Mouse (Mus musculus) splenic B cell, adult 2 months (primary cell): Measurements from ENCODE around the gene Rgs9bp.
"Not testable (repeated sequence)": the region's sequence is repeated elsewhere in the genome, so short reads cannot be mapped to it uniquely, and the experiment has no call there.

Experiments used
- DNase-seq: peaks from one replicate; pipeline ENCODE4 v3.0.0-alpha.2; 2011; ENCODE audit warnings: low read depth, low spot score
- H3K27me3 ChIP-seq: 2 replicates; pipeline ENCODE4 v1.6.1; 2012; ENCODE audit warnings: mild to moderate bottlenecking, low read length, moderate library complexity, mixed read lengths; ENCODE audit not compliant: control insufficient read depth, poor library complexity, insufficient read depth, severe bottlenecking
- H3K36me3 ChIP-seq: 2 replicates; pipeline ENCODE4 v1.6.1; 2012; ENCODE audit warnings: mild to moderate bottlenecking, low read length, moderate library complexity, mixed read lengths; ENCODE audit not compliant: control insufficient read depth, poor library complexity, insufficient read depth, severe bottlenecking

The Rgs9bp gene

GRCm38 (mm10) chr7:35588680-35589428, 3.5 kb upstream of the Rgs9bp start:
- no peak for DNase-seq
- no peaks in the 10 kb centered on the region for H3K27me3 ChIP-seq
- H3K36me3 ChIP-seq, result peaks cover 2% of the 10 kb centered on the region; the same call in 1 of the 2 replicates

- peaks cover 2% of the 10 kb centered on the region; the same call in 1 of the 2 replicates for H3K36me3 ChIP-seq
- no peaks in the 10 kb centered on the region for H3K27me3 ChIP-seq
- DNase-seq, result no peak
Observed at GRCm38 (mm10) chr7:35587728-35588127, 2.3 kb upstream of the Rgs9bp start.

- H3K27me3 ChIP-seq, result no peaks in the 10 kb centered on the region
- H3K36me3 ChIP-seq, result no peaks in the 10 kb centered on the region
- DNase-seq, result no peak
Observed at GRCm38 (mm10) chr7:35586906-35587445, 1.6 kb upstream of the Rgs9bp start.

- Histone ChIP-seq H3K36me3 (no peaks in the 10 kb centered on the region), H3K27me3 (no peaks in the 10 kb centered on the region)
- DNase-seq, result peak; percentile 96
Observed at GRCm38 (mm10) chr7:35586055-35586905, 898 bp upstream of the Rgs9bp start, which contains the start of gene Ankrd27. Gene Ankrd27, plus strand, starts transcription at chr7:35586244.

- no peaks in the 10 kb centered on the region for H3K36me3 ChIP-seq
- DNase-seq, result peak; percentile 45
- no peaks in the 10 kb centered on the region for H3K27me3 ChIP-seq
Observed at GRCm38 (mm10) chr7:35584786-35585190, 594 bp downstream of the Rgs9bp start.

GRCm38 (mm10) chr7:35584068-35584785, 1.2 kb downstream of the Rgs9bp start:
- DNase-seq, result no peak

GRCm38 (mm10) chr7:35583476-35584025, 1.8 kb downstream of the Rgs9bp start:
- Histone ChIP-seq H3K27me3 (no peaks in the 10 kb centered on the region), H3K36me3 (no peaks in the 10 kb centered on the region)
- DNase-seq, result no peak

More at GRCm38 (mm10) chr7:35584068-35584785, 1.2 kb downstream of the Rgs9bp start:
- Histone ChIP-seq H3K27me3 (no peaks in the 10 kb centered on the region), H3K36me3 (no peaks in the 10 kb centered on the region)

- DNase-seq, result peak; percentile 38
- Histone ChIP-seq H3K27me3 (no peaks in the 10 kb centered on the region), H3K36me3 (no peaks in the 10 kb centered on the region)
Observed at GRCm38 (mm10) chr7:35582719-35583118, 2.7 kb downstream of the Rgs9bp start.

GRCm38 (mm10) chr7:35579849-35580248, 5.5 kb downstream of the Rgs9bp start:
- Histone ChIP-seq H3K36me3 (no peaks in the 10 kb centered on the region), H3K27me3 (no peaks in the 10 kb centered on the region)
- peak; percentile 79 for DNase-seq

- DNase-seq, result peak; percentile 23
- H3K36me3 ChIP-seq, H3K27me3 ChIP-seq: not testable (repeated sequence)
Observed at GRCm38 (mm10) chr7:35570883-35571282, 14.5 kb downstream of the Rgs9bp start.

- H3K27me3 ChIP-seq, DNase-seq, H3K36me3 ChIP-seq: not testable (repeated sequence)
Observed at GRCm38 (mm10) chr7:35569724-35570123, 15.7 kb downstream of the Rgs9bp start.

- DNase-seq, H3K36me3 ChIP-seq, H3K27me3 ChIP-seq: not testable (repeated sequence)
Observed at GRCm38 (mm10) chr7:35565965-35566364, 19.4 kb downstream of the Rgs9bp start.

- not testable (repeated sequence) for H3K27me3 ChIP-seq, DNase-seq, H3K36me3 ChIP-seq
Observed at GRCm38 (mm10) chr7:35564872-35565271, 20.5 kb downstream of the Rgs9bp start.
